Mouse (Mus musculus) forebrain, embryonic 10.5 days (tissue): ENCODE measurements around the gene Srr. TPM values are rescaled to one million over a fixed set of nuclear protein-coding genes. Genes with fewer than 3 reads are reported as not detected.

ENCODE experiments used
- DNase-seq: peaks from one replicate; pipeline ENCODE4 v3.0.0-alpha.2; 2017; ENCODE audit warnings: low spot score; ENCODE audit errors: extremely low spot score
- H3K27ac ChIP-seq: fragments of 300-500 bp; sonication (generic); 2 replicates; pipeline ENCODE4 v1.5.1; 2016; ENCODE audit warnings: mild to moderate bottlenecking
- H3K27me3 ChIP-seq: fragments of 300-500 bp; sonication (generic); 2 replicates; pipeline ENCODE4 v1.6.1; 2016; ENCODE audit warnings: mild to moderate bottlenecking; ENCODE audit not compliant: poor library complexity, severe bottlenecking
- H3K36me3 ChIP-seq: fragments of 300-500 bp; sonication (generic); replicated peaks from 2 replicates; pipeline ENCODE4 v1.6.1; 2016; ENCODE audit warnings: mild to moderate bottlenecking, moderate library complexity
- H3K4me1 ChIP-seq: fragments of 300-500 bp; sonication (generic); 2 replicates; pipeline ENCODE4 v1.6.1; 2016
- H3K4me3 ChIP-seq: fragments of 300-500 bp; sonication (generic); 2 replicates; pipeline ENCODE4 v1.5.1; 2016; ENCODE audit warnings: mild to moderate bottlenecking, moderate library complexity
- H3K9me3 ChIP-seq: fragments of 300-500 bp; sonication (generic); 2 replicates; pipeline ENCODE4 v1.6.1; 2016; ENCODE audit warnings: mild to moderate bottlenecking, moderate library complexity
- WGBS: fragments of 180-500 bp; shearing (Covaris S2); methylation state at CpG from one replicate; pipeline ENCODE4 v1.1.7; 2016; 5-methylcytosine and 5-hydroxymethylcytosine counted together
- polyA plus RNA-seq: library from polyadenylated mRNA; unstranded; fragments of >200 nt; fragmentation: Nextera tagmentation; extraction: Ambion mirVana; gene quantifications from 2 replicates; pipeline ENCODE4 v1.2.1, GENCODE M21; 2016

The Srr gene
- polyA plus RNA-seq, 1 experiment from 2014 or later = 16.7 TPM

GRCm38 (mm10) chr11:74930391-74930790, 4.6 kb upstream of the Srr start:
- Histone ChIP-seq H3K4me1 (peaks cover 13% of the 10 kb centered on the region), H3K4me3 (no peak overlapping the region), H3K9me3 (no peaks in the 10 kb centered on the region), H3K27me3 (no peaks in the 10 kb centered on the region), H3K36me3 (peaks cover 71% of the 10 kb centered on the region), H3K27ac (no peak overlapping the region)
- no peak for DNase-seq
- WGBS = 92% methylated on average over 7 of the region's 7 CpGs

GRCm38 (mm10) chr11:74929111-74929510, 3.4 kb upstream of the Srr start:
- Histone ChIP-seq H3K4me3 (no peak overlapping the region), H3K9me3 (no peaks in the 10 kb centered on the region), H3K36me3 (peaks cover 58% of the 10 kb centered on the region)

GRCm38 (mm10) chr11:74927236-74927725, 1.5 kb upstream of the Srr start:
- Histone ChIP-seq H3K27me3 (no peaks in the 10 kb centered on the region), H3K4me3 (peak overlapping the region; percentile 97; the same call in 1 of the 2 replicates), H3K27ac (no peak overlapping the region), H3K4me1 (peaks cover 22% of the 10 kb centered on the region), H3K36me3 (peaks cover 40% of the 10 kb centered on the region), H3K9me3 (no peaks in the 10 kb centered on the region)
- DNase-seq = no peak
- WGBS = 93% methylated on average over 2 of the region's 2 CpGs

More at GRCm38 (mm10) chr11:74929111-74929510, 3.4 kb upstream of the Srr start:
- no peak for DNase-seq
- no peak overlapping the region for H3K27ac ChIP-seq
- peaks cover 22% of the 10 kb centered on the region for H3K4me1 ChIP-seq
- WGBS = 95% methylated on average over 4 of the region's 4 CpGs
- H3K27me3 ChIP-seq = no peaks in the 10 kb centered on the region

GRCm38 (mm10) chr11:74926388-74927005, 749 bp upstream of the Srr start:
- no peaks in the 10 kb centered on the region for H3K9me3 ChIP-seq
- H3K27ac ChIP-seq = peak overlapping the region; percentile 95
- H3K4me3 ChIP-seq = peak overlapping the region; percentile 97
- H3K27me3 ChIP-seq = no peaks in the 10 kb centered on the region
- peaks cover 22% of the 10 kb centered on the region for H3K4me1 ChIP-seq
- DNase-seq = no peak
- 9% methylated on average over 11 of the region's 11 CpGs for WGBS
- H3K36me3 ChIP-seq = peaks cover 32% of the 10 kb centered on the region

- WGBS = 59% methylated on average over 4 of the region's 4 CpGs
These were observed 1.6 kb downstream of the Srr start for GRCm38 (mm10) chr11:74924149-74924548.

GRCm38 (mm10) chr11:74919249-74919648, 6.5 kb downstream of the Srr start:
- no peak for DNase-seq
- H3K36me3 ChIP-seq = peaks cover 34% of the 10 kb centered on the region
- no peak overlapping the region for H3K4me3 ChIP-seq
- no peaks in the 10 kb centered on the region for H3K9me3 ChIP-seq
- 90% methylated on average over 6 of the region's 6 CpGs for WGBS
- H3K27me3 ChIP-seq = no peaks in the 10 kb centered on the region
- no peak overlapping the region for H3K27ac ChIP-seq
- H3K4me1 ChIP-seq = 0 out of 2 replicates have a peak, but pooled peaks cover 1% of the 10 kb centered on the region

More at GRCm38 (mm10) chr11:74924149-74924548, 1.6 kb downstream of the Srr start:
- no peaks in the 10 kb centered on the region for H3K27me3 ChIP-seq
- H3K4me3 ChIP-seq = peak overlapping the region; percentile 97; the same call in 1 of the 2 replicates
- peaks cover 16% of the 10 kb centered on the region for H3K36me3 ChIP-seq
- no peaks in the 10 kb centered on the region for H3K9me3 ChIP-seq
- DNase-seq = peak; percentile 25
- H3K27ac ChIP-seq = no peak overlapping the region
- H3K4me1 ChIP-seq = peaks cover 22% of the 10 kb centered on the region

- H3K4me1 ChIP-seq = no peaks in the 10 kb centered on the region
- DNase-seq = no peak
- no peaks in the 10 kb centered on the region for H3K9me3 ChIP-seq
- H3K27ac ChIP-seq = no peak overlapping the region
- WGBS = 92% methylated on average over 3 of the region's 3 CpGs
- H3K4me3 ChIP-seq = no peak overlapping the region
- peaks cover 42% of the 10 kb centered on the region for H3K36me3 ChIP-seq
- H3K27me3 ChIP-seq = no peaks in the 10 kb centered on the region
These were observed 13.3 kb downstream of the Srr start for GRCm38 (mm10) chr11:74912492-74912891.

- Histone ChIP-seq H3K36me3 (peaks cover 58% of the 10 kb centered on the region), H3K9me3 (no peaks in the 10 kb centered on the region), H3K4me1 (no peaks in the 10 kb centered on the region), H3K27ac (no peak overlapping the region), H3K27me3 (no peaks in the 10 kb centered on the region), H3K4me3 (no peak overlapping the region)
- 92% methylated on average over 4 of the region's 4 CpGs for WGBS
- DNase-seq = no peak
These were observed 15.8 kb downstream of the Srr start for GRCm38 (mm10) chr11:74909978-74910377.

GRCm38 (mm10) chr11:74908618-74909399, 16.9 kb downstream of the Srr start:
- no peaks in the 10 kb centered on the region for H3K27me3 ChIP-seq
- DNase-seq = no peak
- WGBS = 90% methylated on average over 12 of the region's 12 CpGs
- H3K9me3 ChIP-seq = no peaks in the 10 kb centered on the region
- H3K27ac ChIP-seq = no peak overlapping the region
- peaks cover 70% of the 10 kb centered on the region for H3K36me3 ChIP-seq
- no peak overlapping the region for H3K4me3 ChIP-seq
- H3K4me1 ChIP-seq = no peaks in the 10 kb centered on the region

- H3K36me3 ChIP-seq = peaks cover 79% of the 10 kb centered on the region
- H3K4me3 ChIP-seq = no peak overlapping the region
- no peaks in the 10 kb centered on the region for H3K27me3 ChIP-seq
- no peaks in the 10 kb centered on the region for H3K4me1 ChIP-seq
- no peak for DNase-seq
- H3K27ac ChIP-seq = no peak overlapping the region
- 96% methylated on average over 6 of the region's 6 CpGs for WGBS
- no peaks in the 10 kb centered on the region for H3K9me3 ChIP-seq
These were observed 17.9 kb downstream of the Srr start for GRCm38 (mm10) chr11:74907850-74908249.

GRCm38 (mm10) chr11:74902416-74902815, 23.3 kb downstream of the Srr start:
- no peak for DNase-seq
- H3K9me3 ChIP-seq = no peaks in the 10 kb centered on the region
- peaks cover 22% of the 10 kb centered on the region for H3K4me1 ChIP-seq
- no peaks in the 10 kb centered on the region for H3K27me3 ChIP-seq
- H3K27ac ChIP-seq = no peak overlapping the region
- H3K4me3 ChIP-seq = no peak overlapping the region
- WGBS = 97% methylated on average over 5 of the region's 5 CpGs
- H3K36me3 ChIP-seq = peaks cover 86% of the 10 kb centered on the region

GRCm38 (mm10) chr11:74901555-74901954, 24.2 kb downstream of the Srr start:
- 92% methylated on average over 6 of the region's 6 CpGs for WGBS
- Histone ChIP-seq H3K27me3 (no peaks in the 10 kb centered on the region), H3K27ac (no peak overlapping the region), H3K4me1 (peaks cover 31% of the 10 kb centered on the region), H3K36me3 (peaks cover 78% of the 10 kb centered on the region), H3K9me3 (no peaks in the 10 kb centered on the region), H3K4me3 (no peak overlapping the region)
- DNase-seq = no peak

GRCm38 (mm10) chr11:74898517-74898827, 27.3 kb downstream of the Srr start:
- DNase-seq = no peak
- H3K4me3 ChIP-seq = peak overlapping the region; percentile 89
- H3K36me3 ChIP-seq = peaks cover 47% of the 10 kb centered on the region
- peak overlapping the region; percentile 90 for H3K27ac ChIP-seq
- H3K27me3 ChIP-seq = no peaks in the 10 kb centered on the region
- no peaks in the 10 kb centered on the region for H3K9me3 ChIP-seq
- 2% methylated on average over 7 of the region's 7 CpGs for WGBS
- peaks cover 44% of the 10 kb centered on the region for H3K4me1 ChIP-seq
